Mouse (Mus musculus) ovary, adult 18-20 months (tissue): ENCODE measurements around the gene Lbr.

ENCODE experiments used
- DNase-seq: peaks from one replicate; pipeline ENCODE4 v3.0.0; 2022; ENCODE audit warnings: low spot score, mixed read lengths

Lbr gene

DNA sequence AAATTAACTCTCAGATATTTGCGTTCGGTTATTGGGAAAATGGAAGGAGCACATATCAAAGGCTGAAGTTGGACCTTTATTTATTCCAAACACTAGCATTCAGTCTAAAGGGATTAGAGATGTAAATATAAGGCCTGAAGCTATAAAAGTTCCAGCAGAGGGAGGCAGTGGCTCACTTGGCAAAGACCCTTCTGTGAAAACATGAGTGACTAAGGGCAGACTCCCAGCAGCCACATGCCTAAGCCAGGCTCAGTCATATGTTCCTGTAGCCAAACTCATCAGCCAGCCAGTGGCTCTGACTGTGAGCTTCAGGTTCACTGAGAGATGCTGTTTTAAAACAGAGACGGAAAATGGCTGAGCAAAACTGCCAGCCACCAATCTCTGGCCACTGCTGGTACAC is 71.0 kb downstream of the Lbr start:
- DNase-seq, result no peak

DNA sequence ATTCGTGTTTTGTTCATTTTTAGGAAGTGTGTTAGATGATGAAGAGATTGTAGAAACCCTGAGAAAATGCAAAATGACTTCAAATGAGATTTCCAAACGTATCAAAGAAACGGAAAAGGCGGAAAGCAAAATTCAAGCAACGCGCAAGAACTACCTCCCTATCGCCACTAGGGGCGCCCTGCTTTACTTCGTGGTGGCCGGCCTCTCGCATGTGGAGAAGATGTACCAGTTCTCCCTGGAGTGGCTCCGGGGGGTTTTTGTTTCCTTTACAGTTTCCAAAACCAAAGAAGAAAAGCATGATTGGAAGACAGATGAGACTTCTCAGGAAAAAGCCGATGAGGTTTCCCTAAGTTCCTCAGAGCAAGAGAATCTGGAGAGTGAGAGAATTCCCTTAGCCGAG is 73.5 kb downstream of the Lbr start:
- no peak for DNase-seq
